Mouse (Mus musculus): ENCODE results near the gene Mapk1ip1l. TPM values are rescaled to one million over a fixed set of nuclear protein-coding genes. Genes with fewer than 3 reads are reported as not detected.
A peak's percentile ranks its signal among the peaks of the same experiment; 100 is the strongest.

The Mapk1ip1l gene
- total RNA-seq (2018; cell fraction: chromatin; rRNA removed), result 100 to 1,000 TPM in 24 of 26 experiments, 10 to 100 TPM in 2; 77.2 to 277 (median 152) TPM
- 100 to 1,000 TPM in 2 of 26 experiments, 10 to 100 TPM in 24; 64.8 to 121 (median 73.6) TPM for total RNA-seq (2018; cell fraction: cytosol; rRNA removed)
- 100 to 1,000 TPM; 121 to 311 (median 154) TPM for total RNA-seq (2018; cell fraction: nucleus; rRNA removed)
- polyA plus RNA-seq (2018), result 44.9 to 52.8 TPM (median 52.2 TPM) in 3 replicates

DNA sequence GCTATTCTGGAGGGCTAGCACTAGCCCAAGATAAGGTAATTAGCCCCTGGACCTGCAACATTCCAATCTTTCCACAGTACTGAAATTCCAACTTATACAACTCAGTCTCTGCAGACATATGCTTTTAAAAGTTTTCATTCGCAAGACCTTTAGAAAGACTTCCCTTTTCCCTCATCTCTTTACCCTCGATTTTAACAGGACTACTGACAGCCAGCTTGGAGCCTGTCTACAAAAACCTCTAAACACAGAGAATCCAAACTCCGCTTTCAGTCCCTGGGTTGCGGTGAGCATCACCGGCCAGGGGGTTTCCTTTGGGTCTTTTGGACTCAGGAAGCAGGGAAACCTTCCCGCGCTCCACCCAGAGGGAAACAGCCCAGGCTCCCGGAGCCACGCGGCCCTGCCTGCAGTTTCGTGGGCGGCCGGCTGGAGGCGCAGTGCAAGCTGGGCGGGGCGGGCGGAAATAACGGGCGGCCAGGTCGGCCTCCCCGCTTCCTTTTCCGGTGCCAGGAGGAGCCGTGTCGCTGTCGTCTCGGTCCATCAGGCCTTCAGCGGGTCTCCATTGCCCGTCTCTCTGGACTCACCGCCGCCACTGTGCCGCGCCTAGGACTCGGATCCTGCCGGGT lies at the start of gene Mapk1ip1l:
Mapk1ip1l (plus strand) TSS at position 482 of the 623 bp plus-strand sequence.
- Histone ChIP-seq H3K79me2 (ENCODE audit: inconsistent target) (peaks cover 47% of the 10 kb centered on the region), H3K4me3 (ENCODE audit: inconsistent target) (peak within 1 kb of the TSS; percentile 78), H3K36me3 (ENCODE audit: inconsistent target) (no peaks in the 10 kb centered on the region), H3K27ac (peak within 1 kb of the TSS; percentile 58)
- WGBS (ENCODE audit: missing documents), result under 1% methylated on average over 34 of the region's 34 CpGs

DNA sequence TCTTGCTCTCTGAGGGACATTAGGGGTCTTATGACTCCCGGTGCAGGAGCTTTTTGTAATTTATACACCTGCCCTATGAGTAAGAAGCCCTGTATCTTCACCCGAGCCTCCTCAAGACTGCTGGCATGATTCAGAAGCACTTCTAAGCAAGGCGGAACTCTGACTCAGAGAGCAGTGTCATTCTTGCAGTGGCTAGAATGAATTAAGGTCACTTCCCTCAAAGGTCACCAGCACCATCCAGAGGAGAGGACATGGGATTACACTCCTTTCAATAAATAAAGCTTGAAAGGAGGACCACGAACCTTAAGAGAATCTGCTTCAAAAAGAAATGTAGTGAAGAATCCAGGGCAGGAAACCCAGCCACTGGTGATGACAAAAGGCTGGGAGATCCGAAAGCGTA lies 48.2 kb upstream of the Mapk1ip1l start:
- Histone ChIP-seq H3K4me3 (ENCODE audit: inconsistent target) (no peak overlapping the region), H3K36me3 (ENCODE audit: inconsistent target) (peaks cover 3% of the 10 kb centered on the region; the same call in 1 of the 2 replicates), H3K79me2 (ENCODE audit: inconsistent target) (no peaks in the 10 kb centered on the region), H3K27ac (no peak overlapping the region)
- 92% methylated on average over 6 of the region's 6 CpGs for WGBS (ENCODE audit: missing documents)

DNA sequence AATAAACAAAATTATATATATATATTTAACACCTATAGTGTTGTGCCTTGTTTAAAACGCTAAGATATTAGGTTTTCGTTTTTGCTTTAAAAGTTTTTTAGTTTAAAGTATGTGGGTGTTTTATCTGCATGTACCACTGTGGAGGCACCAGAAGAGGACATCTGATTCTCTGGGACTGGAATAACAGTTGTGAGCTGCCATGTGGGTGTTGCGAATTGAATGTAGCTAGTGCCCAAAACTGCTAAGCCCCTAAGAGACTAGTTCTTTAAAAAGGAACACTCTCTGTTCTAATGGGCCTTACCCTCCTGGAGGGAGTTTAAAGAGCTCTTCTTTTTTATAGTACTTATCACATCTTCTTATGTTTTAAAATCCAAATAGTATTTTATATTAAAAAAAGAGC lies 33.2 kb upstream of the Mapk1ip1l start:
- no peak overlapping the region for H3K27ac ChIP-seq
- H3K4me3 ChIP-seq (ENCODE audit: inconsistent target), result no peak overlapping the region
- no peaks in the 10 kb centered on the region for H3K79me2 ChIP-seq (ENCODE audit: inconsistent target)
- peaks cover 17% of the 10 kb centered on the region; the same call in 1 of the 2 replicates for H3K36me3 ChIP-seq (ENCODE audit: inconsistent target)
- WGBS (ENCODE audit: missing documents), result 93% methylated on average over 3 of the region's 3 CpGs

DNA sequence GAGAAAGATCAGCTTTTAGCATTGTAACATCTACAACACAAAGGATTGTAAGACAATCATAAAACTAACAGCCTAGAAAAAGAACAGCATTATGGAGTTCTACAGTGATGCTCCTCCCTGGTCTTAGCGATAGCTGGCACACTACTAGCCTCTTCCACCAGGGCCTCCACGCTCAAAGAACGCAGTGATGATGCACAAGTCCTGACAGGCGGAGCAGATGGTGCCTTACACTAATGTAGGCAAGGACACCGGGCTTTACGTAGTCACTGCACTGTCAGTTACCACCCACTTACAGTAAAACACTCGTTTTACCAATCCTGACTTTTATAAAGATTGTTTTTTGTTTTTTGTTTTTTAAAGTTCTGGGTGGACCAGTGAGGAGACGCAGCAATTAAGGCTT lies 32.2 kb upstream of the Mapk1ip1l start:
- H3K27ac ChIP-seq, result no peak overlapping the region
- no peak overlapping the region for H3K4me3 ChIP-seq (ENCODE audit: inconsistent target)
- WGBS (ENCODE audit: missing documents), result 97% methylated on average over 8 of the region's 8 CpGs
- peaks cover 17% of the 10 kb centered on the region; the same call in 1 of the 2 replicates for H3K36me3 ChIP-seq (ENCODE audit: inconsistent target)
- no peaks in the 10 kb centered on the region for H3K79me2 ChIP-seq (ENCODE audit: inconsistent target)

DNA sequence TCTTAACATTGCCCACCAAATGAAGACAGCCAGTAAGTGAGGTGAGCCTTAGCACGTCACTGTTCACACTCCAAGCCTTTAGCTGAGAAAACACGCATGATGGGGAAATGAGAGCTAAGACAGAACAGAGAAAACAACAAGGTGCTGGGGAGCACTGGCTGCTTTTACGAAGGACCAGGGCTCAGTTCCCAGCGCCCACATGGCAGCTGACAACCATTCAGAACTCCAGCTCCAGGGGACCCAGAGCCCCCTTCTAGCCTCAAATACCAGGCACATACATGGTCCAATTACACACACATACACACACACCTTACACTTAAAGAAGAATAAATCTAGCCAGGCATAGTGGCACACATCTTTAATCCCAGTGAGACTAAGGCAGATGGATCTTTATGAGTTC lies 29.0 kb upstream of the Mapk1ip1l start:
- WGBS (ENCODE audit: missing documents), result 97% methylated on average over 4 of the region's 4 CpGs
- peaks cover 17% of the 10 kb centered on the region; the same call in 1 of the 2 replicates for H3K36me3 ChIP-seq (ENCODE audit: inconsistent target)
- peaks cover 5% of the 10 kb centered on the region; the same call in 1 of the 2 replicates for H3K79me2 ChIP-seq (ENCODE audit: inconsistent target)
- H3K4me3 ChIP-seq (ENCODE audit: inconsistent target), result no peak overlapping the region
- no peak overlapping the region for H3K27ac ChIP-seq

DNA sequence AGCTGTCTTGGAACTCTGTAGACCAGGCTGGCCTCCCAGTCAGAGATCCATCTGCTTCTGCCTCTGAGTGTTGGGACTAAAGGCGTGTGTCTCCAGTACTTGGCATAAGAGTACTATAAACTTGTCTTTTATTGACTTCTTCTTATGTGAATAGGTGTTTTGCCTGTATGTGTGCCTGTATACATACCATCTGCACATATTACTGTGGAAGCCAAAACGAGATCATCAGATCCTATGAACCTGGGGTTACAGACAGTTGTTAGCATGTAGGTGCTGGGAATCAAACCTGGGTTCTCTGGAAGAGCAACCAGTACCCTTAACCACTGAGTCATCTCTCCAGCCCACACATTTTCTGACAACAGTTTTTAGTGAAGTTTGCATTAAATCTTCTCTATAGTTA lies 28.4 kb upstream of the Mapk1ip1l start:
- no peak overlapping the region for H3K27ac ChIP-seq
- no peak overlapping the region for H3K4me3 ChIP-seq (ENCODE audit: inconsistent target)
- peaks cover 11% of the 10 kb centered on the region for H3K79me2 ChIP-seq (ENCODE audit: inconsistent target)
- peaks cover 17% of the 10 kb centered on the region; the same call in 1 of the 2 replicates for H3K36me3 ChIP-seq (ENCODE audit: inconsistent target)
- WGBS (ENCODE audit: missing documents), result 95% methylated on average over 2 of the region's 2 CpGs

DNA sequence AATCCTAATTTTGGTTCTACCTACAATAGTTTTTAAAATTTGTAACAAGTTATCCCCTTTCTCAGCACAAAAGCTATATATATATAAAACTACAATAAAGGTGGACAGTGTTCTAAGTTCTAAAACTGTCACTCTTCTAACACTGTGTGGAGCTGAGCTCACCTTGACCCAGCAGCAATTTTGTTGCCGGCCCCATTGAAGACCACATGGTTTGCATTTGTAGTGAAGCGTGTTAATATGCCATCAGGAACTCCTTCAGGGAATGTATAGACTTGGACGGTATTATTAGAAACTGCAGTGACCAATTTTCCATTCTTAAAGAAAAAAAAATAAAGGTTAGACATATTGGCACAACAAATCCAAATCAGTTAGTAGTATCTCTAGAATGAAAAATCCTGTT lies 24.3 kb upstream of the Mapk1ip1l start:
- H3K36me3 ChIP-seq (ENCODE audit: inconsistent target), result peaks cover 10% of the 10 kb centered on the region; the same call in 1 of the 2 replicates
- no peak overlapping the region for H3K27ac ChIP-seq
- no peak overlapping the region for H3K4me3 ChIP-seq (ENCODE audit: inconsistent target)
- H3K79me2 ChIP-seq (ENCODE audit: inconsistent target), result peaks cover 41% of the 10 kb centered on the region
- 93% methylated on average over 3 of the region's 3 CpGs for WGBS (ENCODE audit: missing documents)

DNA sequence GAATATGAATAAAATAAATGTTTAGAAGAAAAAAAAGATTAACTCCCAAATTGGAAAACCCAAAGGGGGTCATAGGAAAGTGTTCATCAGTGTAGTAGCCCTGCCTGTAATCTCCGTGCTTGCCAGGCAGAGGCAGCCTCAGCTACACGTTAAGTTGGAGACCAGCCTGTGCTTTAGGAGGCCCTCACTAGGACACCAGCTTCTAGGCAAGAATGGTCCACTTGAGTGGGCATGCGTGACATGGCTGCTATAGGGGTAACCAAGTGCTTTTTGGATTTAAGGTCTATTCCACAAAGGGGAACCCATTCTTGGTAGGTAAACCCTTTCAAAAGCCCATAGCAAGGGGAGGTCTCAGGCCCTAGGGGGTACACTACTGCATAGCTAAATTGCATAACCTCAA lies 22.6 kb upstream of the Mapk1ip1l start:
- 29% methylated on average over 3 of the region's 3 CpGs for WGBS (ENCODE audit: missing documents)
- Histone ChIP-seq H3K79me2 (ENCODE audit: inconsistent target) (peaks cover 57% of the 10 kb centered on the region), H3K4me3 (ENCODE audit: inconsistent target) (peak overlapping the region; percentile 91), H3K36me3 (ENCODE audit: inconsistent target) (no peaks in the 10 kb centered on the region), H3K27ac (peak overlapping the region; percentile 63)

DNA sequence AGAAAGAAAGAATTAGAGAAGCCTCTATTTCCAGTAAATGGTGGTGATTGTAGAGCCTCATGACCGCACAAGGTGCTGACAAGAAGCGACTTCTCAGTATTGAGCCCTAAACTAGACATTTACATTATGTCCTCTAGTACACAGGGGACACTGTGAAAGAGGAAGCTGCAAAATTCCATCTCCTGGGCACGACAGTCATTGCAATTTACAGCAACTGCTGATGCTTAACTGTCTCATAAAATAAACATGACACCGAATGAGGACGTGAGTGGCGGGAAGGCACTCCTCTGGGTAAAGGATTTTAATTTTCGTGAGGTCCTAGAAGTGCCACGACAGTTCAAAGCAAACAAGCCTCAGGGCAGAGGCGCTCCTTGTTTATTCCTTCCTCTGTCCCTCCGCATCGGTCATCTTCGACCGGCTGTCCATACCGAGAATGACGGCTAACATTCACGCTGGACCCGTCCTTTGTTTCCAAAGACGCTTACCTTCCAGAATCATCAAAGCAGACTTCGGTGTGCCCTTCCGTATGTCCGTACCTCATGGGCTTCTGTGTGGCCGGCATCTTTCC lies 21.9 kb upstream of the Mapk1ip1l start:
- no peaks in the 10 kb centered on the region for H3K36me3 ChIP-seq (ENCODE audit: inconsistent target)
- H3K79me2 ChIP-seq (ENCODE audit: inconsistent target), result peaks cover 64% of the 10 kb centered on the region
- H3K27ac ChIP-seq, result peak overlapping the region; percentile 63
- H3K4me3 ChIP-seq (ENCODE audit: inconsistent target), result peak overlapping the region; percentile 91
- 2% methylated on average over 22 of the region's 22 CpGs for WGBS (ENCODE audit: missing documents)

DNA sequence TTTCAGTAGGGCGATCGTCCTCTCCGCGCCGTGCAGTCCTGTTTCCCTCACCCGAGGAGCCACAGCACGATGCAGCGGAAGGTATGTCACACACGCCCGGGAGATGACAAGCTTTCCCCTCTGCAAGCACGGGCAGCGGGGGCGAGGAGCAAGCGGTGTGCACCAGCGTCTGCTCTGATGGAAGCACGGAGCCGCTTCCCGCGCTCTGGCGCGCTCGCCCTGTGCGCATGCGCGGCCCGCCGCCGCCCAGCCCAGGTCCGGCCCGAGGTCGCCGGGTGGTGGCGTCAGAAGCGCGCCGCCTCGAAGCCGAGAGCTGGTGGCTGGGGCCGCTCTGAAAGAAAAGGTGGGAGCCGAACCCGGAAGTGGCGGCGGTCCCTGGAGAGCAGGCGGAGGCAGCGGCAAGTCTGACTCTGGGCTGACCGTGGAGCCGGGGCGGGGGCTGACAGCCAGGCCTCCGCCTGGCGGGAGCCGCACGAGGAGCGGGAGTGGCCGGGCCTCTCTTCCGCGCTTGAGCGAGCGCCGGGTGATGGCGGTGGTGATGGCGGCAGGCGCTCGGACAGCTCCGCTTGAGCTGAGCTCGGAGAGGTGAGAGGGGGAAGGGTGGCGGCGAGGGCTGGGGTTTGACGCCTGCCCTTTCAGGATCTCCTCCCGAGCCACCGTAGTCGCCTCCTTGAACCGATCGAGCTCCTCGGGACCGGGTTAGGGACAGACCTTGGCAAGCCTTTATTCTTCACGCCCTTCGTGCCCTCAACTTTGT lies 21.3 kb upstream of the Mapk1ip1l start, which contains the start of the genes Wdhd1 and Socs4:
Wdhd1 (minus strand) TSS at position 221 of the 757 bp plus-strand sequence.
Socs4 (plus strand) TSS at position 295 of the 757 bp plus-strand sequence.
- under 1% methylated on average over 77 of the region's 77 CpGs for WGBS (ENCODE audit: missing documents)
- H3K27ac ChIP-seq, result peak within 1 kb of the TSS; percentile 63
- H3K36me3 ChIP-seq (ENCODE audit: inconsistent target), result no peaks in the 10 kb centered on the region
- H3K79me2 ChIP-seq (ENCODE audit: inconsistent target), result peaks cover 71% of the 10 kb centered on the region
- peak within 1 kb of the TSS; percentile 91 for H3K4me3 ChIP-seq (ENCODE audit: inconsistent target)

DNA sequence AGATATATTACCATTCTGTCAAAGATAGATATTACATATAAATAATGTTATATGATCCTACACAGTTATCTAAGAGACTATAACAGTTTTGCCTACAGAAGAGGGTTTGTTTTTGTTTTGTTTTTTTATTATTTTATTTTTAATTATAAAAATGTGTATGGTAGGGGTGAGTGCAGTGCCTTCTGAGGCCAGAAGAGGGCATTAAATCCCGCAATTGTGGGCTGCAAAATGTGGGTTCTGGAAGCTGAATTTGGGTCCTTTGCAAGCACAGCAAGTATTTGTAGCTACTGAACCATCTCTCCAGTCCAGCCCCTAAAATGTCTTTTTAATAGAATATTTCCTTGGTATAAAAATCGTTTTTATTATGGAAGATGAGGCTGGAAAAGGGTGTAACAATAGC lies 19.0 kb upstream of the Mapk1ip1l start:
- Histone ChIP-seq H3K36me3 (ENCODE audit: inconsistent target) (no peaks in the 10 kb centered on the region), H3K4me3 (ENCODE audit: inconsistent target) (no peak overlapping the region), H3K27ac (no peak overlapping the region), H3K79me2 (ENCODE audit: inconsistent target) (peaks cover 89% of the 10 kb centered on the region)
- WGBS (ENCODE audit: missing documents), result 83% methylated on average over 2 of the region's 2 CpGs

DNA sequence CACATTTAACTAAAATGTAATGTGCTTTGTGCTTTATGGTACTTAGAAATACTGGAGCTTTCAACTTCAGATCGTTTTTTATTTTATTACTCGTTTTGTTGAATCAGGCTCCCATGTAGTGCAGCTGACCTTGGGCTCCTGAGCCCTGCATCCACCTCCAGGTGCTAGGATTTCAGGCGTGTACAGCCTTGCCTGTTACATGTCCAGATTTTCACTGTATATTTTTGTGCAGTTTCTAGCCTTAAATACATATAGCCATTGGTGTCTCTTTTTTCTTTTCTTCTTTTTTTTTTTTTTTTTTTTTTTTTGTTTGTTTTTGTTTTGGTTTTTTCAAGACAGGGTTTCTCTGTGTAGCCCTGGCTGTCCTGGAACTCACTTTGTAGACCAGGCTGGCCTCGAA lies 16.5 kb upstream of the Mapk1ip1l start:
- Histone ChIP-seq H3K27ac (no peak overlapping the region), H3K36me3 (ENCODE audit: inconsistent target) (no peaks in the 10 kb centered on the region), H3K4me3 (ENCODE audit: inconsistent target) (no peak overlapping the region), H3K79me2 (ENCODE audit: inconsistent target) (peaks cover 96% of the 10 kb centered on the region)
- WGBS (ENCODE audit: missing documents), result 97% methylated on average over 4 of the region's 4 CpGs

DNA sequence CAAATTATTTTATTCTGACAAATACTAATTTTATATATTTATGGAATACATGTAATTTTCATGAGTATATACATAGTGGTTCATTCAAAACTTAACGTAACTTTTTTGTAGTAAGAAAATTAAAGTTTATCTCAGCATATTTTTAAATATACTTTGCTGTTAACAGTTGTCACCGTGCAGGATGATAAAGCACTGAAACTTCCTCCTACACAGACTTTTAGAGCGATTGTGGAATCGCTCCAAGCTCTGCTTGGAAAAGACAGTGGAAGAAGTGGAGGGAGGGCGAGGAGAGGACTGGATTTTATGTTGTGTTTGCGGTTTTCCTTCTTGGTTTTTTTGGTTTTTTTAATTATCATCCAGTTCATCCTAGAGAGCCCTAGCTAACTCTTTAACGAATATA lies 14.5 kb upstream of the Mapk1ip1l start:
- peaks cover 100% of the 10 kb centered on the region for H3K79me2 ChIP-seq (ENCODE audit: inconsistent target)
- WGBS (ENCODE audit: missing documents), result 32% methylated on average over 7 of the region's 7 CpGs
- no peak overlapping the region for H3K4me3 ChIP-seq (ENCODE audit: inconsistent target)
- H3K36me3 ChIP-seq (ENCODE audit: inconsistent target), result no peaks in the 10 kb centered on the region
- H3K27ac ChIP-seq, result no peak overlapping the region

DNA sequence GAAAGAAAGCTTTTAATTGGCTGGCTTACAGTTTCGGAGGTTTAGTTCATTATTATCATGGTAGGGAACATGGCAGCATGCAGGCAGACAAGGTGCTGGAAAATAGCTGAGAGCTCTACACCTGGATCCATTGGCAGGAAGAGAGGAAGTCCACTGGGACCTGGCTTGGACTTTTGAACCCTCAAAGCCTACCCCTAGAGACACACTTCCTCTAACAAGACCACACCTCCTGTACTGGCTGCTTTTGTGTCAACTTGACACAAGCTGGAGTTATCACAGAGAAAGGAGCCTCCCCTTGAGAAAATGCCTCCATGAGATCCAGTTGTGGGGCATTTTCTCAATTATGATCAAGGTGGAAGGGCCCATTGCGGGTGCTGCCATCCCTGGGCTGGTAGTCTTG lies 12.8 kb upstream of the Mapk1ip1l start:
- Histone ChIP-seq H3K4me3 (ENCODE audit: inconsistent target) (no peak overlapping the region), H3K36me3 (ENCODE audit: inconsistent target) (peaks cover 6% of the 10 kb centered on the region; the same call in 1 of the 2 replicates), H3K27ac (no peak overlapping the region), H3K79me2 (ENCODE audit: inconsistent target) (peaks cover 100% of the 10 kb centered on the region)
- 100% methylated on average over 1 of the region's 2 CpGs for whole genome bisulfite sequencing (ENCODE audit: missing documents)
